Mouse (Mus musculus): ENCODE data around the gene Tbce. TPM values are rescaled to one million over a fixed set of nuclear protein-coding genes. Genes with fewer than 3 reads are reported as not detected.
"Not testable (repeated sequence)": the region's sequence is repeated elsewhere in the genome, so short reads cannot be mapped to it uniquely, and the experiment has no call there.

The Tbce gene
- polyA plus RNA-seq, 1 experiment from 2014 or later, result 62.7 TPM

DNA sequence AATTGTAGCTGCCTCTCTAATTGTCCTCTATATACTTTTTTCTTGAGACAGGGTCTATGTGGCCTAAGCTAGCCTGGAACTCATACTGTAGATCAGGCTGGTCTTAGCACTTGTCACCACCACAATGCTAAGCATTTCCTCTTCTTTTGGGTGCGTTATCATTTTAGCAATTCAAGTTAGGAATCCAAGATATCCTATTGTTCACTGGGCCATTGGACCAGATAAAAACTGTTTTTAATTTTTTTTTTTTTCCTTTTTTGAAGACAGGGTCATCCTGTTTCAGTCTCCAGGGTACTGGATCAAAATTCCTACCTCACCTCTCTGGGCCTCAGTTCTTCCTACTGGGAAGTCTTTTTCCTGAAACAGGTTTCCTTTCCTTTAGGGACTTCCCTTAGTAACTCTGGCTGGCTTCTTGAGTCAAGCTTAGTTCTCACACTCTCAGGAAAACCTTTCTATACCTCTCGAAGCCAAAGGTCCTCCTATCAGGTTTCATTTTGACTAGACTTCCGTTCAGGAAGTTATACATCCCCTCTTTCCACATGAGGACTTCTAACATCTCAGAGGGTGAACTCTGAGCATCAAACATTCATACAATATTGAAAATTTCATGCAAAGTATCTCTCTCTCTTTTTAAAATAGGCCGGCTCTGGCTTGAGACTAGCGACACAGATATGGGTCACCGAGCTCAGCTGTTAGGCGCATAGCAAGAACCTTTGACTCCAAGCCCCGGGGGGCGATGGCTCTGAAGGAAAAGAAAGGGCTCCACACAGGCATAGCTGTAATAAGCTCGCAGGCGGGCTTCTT is 23.0 kb upstream of the Tbce start:
- WGBS, result 7% methylated on average over 11 of the region's 11 CpGs
- Histone ChIP-seq H3K4me3 (peak overlapping the region; percentile 99), H3K9ac (peak overlapping the region; percentile 88), H3K9me3 (no peaks in the 10 kb centered on the region), H3K27ac (peak overlapping the region; percentile 94), H3K27me3 (no peaks in the 10 kb centered on the region), H3K4me1 (peaks cover 17% of the 10 kb centered on the region), H3K4me2 (peak overlapping the region; percentile 83), H3K36me3 (peaks cover 6% of the 10 kb centered on the region; the same call in 1 of the 2 replicates)
- ATAC-seq (ENCODE audit: insufficient number of reproducible peaks, insufficient read depth, low FRiP score, low TSS enrichment, low read depth), result no peak

DNA sequence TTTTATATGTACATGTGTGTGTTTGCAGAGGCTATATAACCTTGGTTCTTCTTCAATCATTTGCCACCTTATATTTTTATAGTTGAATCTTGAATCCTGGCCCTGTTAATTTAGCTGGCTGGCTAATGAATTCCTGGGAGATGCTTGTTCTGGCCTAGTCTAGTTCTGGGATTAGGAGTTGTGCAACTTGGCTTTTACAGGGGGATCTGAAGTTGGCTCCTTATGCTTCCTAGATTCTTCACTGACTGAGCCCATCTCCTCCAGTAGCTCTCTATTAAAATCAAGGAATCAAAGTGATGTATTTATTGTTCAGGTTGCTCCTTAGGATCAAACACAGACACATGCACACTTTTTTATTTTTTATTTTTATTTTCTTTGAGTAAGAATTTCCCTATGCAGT is 20.1 kb upstream of the Tbce start:
- ATAC-seq (ENCODE audit: insufficient number of reproducible peaks, insufficient read depth, low FRiP score, low TSS enrichment, low read depth), result no peak
- Histone ChIP-seq H3K27ac (no peak overlapping the region), H3K9ac (no peak overlapping the region), H3K36me3 (peaks cover 30% of the 10 kb centered on the region), H3K4me2 (no peak overlapping the region), H3K27me3 (no peaks in the 10 kb centered on the region), H3K4me3 (no peak overlapping the region), H3K9me3 (no peaks in the 10 kb centered on the region), H3K4me1 (peaks cover 13% of the 10 kb centered on the region)

DNA sequence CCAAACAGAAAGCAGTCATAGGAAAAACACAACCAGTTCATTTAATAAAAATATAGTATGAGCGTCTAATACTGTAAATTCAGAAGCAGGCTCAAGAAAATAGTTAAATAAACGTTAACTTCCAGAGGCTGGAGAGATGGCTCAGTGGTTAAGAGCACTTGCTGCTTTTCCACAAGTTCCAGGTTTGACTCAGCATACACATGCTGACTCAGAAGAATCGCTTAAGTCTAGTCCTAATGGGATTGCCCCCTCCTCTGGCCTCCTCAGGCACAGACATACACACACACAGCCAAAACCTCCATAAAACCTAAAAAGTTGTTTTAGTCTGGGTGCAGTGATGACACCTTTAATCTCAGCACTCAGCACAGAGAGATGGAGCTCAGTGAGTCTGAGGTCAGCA is 17.4 kb upstream of the Tbce start:
- no peak for ATAC-seq (ENCODE audit: insufficient number of reproducible peaks, insufficient read depth, low FRiP score, low TSS enrichment, low read depth)
- Histone ChIP-seq H3K9ac (no peak overlapping the region), H3K4me3 (no peak overlapping the region), H3K4me2 (no peak overlapping the region), H3K36me3 (peaks cover 57% of the 10 kb centered on the region), H3K9me3 (no peaks in the 10 kb centered on the region), H3K4me1 (peaks cover 7% of the 10 kb centered on the region), H3K27me3 (no peaks in the 10 kb centered on the region), H3K27ac (no peak overlapping the region)
- 92% methylated on average over 3 of the region's 3 CpGs for WGBS

DNA sequence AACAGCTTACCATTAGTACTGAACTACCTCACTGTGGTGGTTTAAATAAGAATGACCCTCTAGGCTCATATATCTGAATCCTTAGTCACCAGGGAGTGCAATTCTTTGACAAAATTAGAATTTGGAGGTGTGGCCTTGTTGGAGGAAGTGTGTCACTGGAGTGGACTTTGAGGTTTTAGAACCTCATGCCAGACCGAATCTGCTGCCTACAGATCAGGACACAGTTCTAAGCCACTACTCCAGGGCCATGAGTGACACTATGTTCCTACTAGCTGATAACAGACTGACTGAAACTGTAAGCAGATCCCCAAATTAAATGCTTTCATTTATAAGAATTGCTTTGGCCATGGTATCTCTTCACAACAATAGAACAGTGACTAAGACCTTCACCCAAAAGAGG is 10.4 kb upstream of the Tbce start:
- no peak overlapping the region for H3K27ac ChIP-seq
- no peak overlapping the region for H3K9ac ChIP-seq
- H3K4me2 ChIP-seq, result no peak overlapping the region
- no peaks in the 10 kb centered on the region for H3K27me3 ChIP-seq
- 90% methylated on average over 1 of the region's 1 CpGs for WGBS
- ATAC-seq (ENCODE audit: insufficient number of reproducible peaks, insufficient read depth, low FRiP score, low TSS enrichment, low read depth), result no peak
- no peaks in the 10 kb centered on the region for H3K4me1 ChIP-seq
- peaks cover 75% of the 10 kb centered on the region for H3K36me3 ChIP-seq
- H3K4me3 ChIP-seq, result no peak overlapping the region
- no peaks in the 10 kb centered on the region for H3K9me3 ChIP-seq

DNA sequence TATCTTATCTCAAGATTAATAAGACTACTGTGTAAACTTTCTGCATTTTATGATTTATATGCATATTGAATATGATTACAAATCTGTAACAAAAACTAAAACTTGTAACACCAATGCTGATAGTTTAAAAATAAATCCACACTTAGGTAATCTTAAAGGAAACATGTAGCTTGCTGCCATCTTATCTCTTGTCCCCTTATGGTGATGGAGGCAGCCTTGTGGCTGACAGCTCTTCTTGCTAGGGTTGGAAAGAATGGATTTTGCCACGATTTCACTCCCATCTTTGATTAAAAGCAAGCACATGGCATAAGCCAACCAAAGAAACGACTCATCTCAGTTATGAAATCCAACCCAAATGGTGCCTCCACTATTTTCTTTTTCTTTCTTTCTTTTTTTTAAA is 5.1 kb upstream of the Tbce start:
- H3K9ac ChIP-seq, result no peak overlapping the region
- no peak overlapping the region for H3K27ac ChIP-seq
- no peak for ATAC-seq (ENCODE audit: insufficient number of reproducible peaks, insufficient read depth, low FRiP score, low TSS enrichment, low read depth)
- 76% methylated on average over 2 of the region's 2 CpGs for WGBS
- no peak overlapping the region for H3K4me3 ChIP-seq
- peaks cover 30% of the 10 kb centered on the region for H3K36me3 ChIP-seq
- H3K4me2 ChIP-seq, result no peak overlapping the region
- H3K4me1 ChIP-seq, result peaks cover 7% of the 10 kb centered on the region
- H3K27me3 ChIP-seq, result no peaks in the 10 kb centered on the region
- no peaks in the 10 kb centered on the region for H3K9me3 ChIP-seq

DNA sequence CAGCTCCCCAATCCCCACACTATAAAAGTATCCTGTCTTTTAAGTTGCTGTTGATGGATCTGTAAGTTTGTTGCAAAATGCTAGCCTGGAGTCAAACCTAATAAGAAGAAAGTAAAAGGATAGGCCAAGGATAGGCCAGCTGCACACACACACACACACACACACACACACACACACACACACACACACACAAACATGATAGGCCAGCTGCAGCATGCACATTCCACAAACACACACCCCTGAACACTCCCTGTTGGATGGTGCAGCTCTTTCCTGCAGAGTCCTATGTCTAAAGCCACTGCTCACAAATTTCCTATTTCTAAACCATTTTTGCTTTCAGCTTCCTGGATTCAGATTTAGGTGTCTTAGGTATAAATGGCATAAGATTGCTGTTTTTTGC is 4.4 kb upstream of the Tbce start:
- H3K9me3 ChIP-seq, result no peaks in the 10 kb centered on the region
- H3K27me3 ChIP-seq, result no peaks in the 10 kb centered on the region
- peaks cover 7% of the 10 kb centered on the region for H3K4me1 ChIP-seq
- no peak overlapping the region for H3K27ac ChIP-seq
- H3K9ac ChIP-seq, result no peak overlapping the region
- H3K36me3 ChIP-seq, result peaks cover 24% of the 10 kb centered on the region
- ATAC-seq (ENCODE audit: insufficient number of reproducible peaks, insufficient read depth, low FRiP score, low TSS enrichment, low read depth), result no peak
- H3K4me2 ChIP-seq, result no peak overlapping the region
- no peak overlapping the region for H3K4me3 ChIP-seq

DNA sequence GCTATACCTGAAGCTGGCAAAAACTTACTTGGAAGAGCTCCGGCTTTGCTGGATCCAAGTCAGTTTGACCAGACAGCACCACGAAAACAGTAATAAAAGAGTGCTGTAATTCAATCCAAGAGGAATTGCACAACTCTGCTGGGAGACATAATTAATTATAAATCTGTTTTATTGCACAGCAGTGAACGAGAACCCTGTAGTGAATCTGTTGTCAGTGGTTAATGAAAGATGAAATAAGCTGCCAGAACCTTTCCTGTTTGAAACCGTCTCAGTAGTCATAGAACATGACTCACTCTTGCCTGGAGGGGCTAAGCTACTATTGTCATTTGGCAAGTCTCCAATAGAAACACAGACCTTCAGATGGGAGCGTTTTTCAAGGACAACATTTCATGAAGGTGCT is 748 bp upstream of the Tbce start:
- ATAC-seq (ENCODE audit: insufficient number of reproducible peaks, insufficient read depth, low FRiP score, low TSS enrichment, low read depth), result no peak
- Histone ChIP-seq H3K27me3 (no peaks in the 10 kb centered on the region), H3K9ac (peak overlapping the region; percentile 89), H3K36me3 (no peaks in the 10 kb centered on the region), H3K4me1 (peaks cover 15% of the 10 kb centered on the region), H3K4me3 (peak overlapping the region; percentile 69), H3K4me2 (peak overlapping the region; percentile 84), H3K9me3 (no peaks in the 10 kb centered on the region), H3K27ac (peak overlapping the region; percentile 98)
- 47% methylated on average over 5 of the region's 5 CpGs for WGBS

DNA sequence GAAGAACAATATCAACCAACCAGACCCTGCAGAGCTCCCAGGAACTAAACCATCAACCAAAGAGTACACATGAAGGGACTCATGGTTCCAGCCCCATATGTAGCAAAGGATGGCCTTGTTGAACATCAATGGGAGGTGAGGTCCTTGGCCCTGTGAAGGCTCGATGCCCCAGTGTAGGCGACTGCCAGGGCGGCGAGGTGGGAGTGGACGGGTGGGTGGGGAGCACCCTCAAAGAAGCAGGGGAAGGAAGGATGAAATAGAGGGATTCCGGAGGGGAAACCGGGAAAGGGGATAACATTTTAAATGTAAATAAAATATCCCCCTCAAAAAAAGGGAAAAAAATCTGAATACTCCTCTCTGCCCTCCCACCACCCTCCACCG is 537 bp downstream of the Tbce start:
- H3K4me2 ChIP-seq, result peak overlapping the region; percentile 84
- H3K4me1 ChIP-seq, result peaks cover 15% of the 10 kb centered on the region
- peak overlapping the region; percentile 98; the same call in 1 of the 2 replicates for H3K27ac ChIP-seq
- no peaks in the 10 kb centered on the region for H3K9me3 ChIP-seq
- H3K36me3 ChIP-seq, result no peaks in the 10 kb centered on the region
- 3% methylated on average over 8 of the region's 8 CpGs for WGBS
- peak overlapping the region; percentile 69 for H3K4me3 ChIP-seq
- peak overlapping the region; percentile 89 for H3K9ac ChIP-seq
- 0 out of 2 replicates have a peak, but pooled peaks have one; percentile 23 for ATAC-seq (ENCODE audit: insufficient number of reproducible peaks, insufficient read depth, low FRiP score, low TSS enrichment, low read depth)
- H3K27me3 ChIP-seq, result no peaks in the 10 kb centered on the region

DNA sequence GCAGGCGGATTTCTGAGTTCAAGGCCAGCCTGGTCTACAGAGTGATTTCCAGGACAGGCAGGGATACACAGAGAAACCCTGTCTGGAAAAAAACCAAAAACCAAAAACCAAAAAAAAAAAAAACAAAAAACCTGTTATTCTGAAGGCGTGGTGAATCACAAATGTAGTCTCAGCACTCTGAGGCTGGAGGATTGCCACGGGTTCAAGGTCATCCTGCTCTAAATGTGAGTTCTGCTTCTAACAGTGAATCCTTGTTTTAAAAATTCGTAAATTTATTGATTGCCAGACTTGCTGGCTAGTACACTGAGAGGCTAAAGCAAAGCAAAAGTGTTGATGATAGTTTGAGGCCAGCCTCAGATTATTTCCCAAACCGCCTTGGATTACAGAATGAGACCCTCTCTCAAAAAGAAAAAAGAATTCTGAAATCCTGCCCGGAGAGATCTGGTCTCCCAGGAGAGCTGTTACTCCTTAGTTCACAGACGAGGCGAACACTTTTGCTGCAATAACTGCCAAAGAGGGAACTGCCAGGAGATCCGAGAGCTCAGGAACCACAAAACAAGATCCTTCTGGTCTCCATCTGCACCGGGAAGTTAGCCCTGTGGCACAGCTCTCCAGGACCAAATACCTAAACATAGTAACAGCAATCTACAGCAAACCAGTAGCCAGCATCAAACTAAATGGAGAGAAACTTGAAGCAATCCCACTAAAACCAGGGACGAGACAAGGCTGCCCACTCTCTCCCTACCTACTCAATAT is 3.4 kb downstream of the Tbce start:
- ATAC-seq (ENCODE audit: insufficient number of reproducible peaks, insufficient read depth, low FRiP score, low TSS enrichment, low read depth), result no peak
- Histone ChIP-seq H3K27me3 (no peaks in the 10 kb centered on the region), H3K4me2 (no peak overlapping the region), H3K9ac (no peak overlapping the region), H3K27ac (no peak overlapping the region), H3K4me1 (peaks cover 15% of the 10 kb centered on the region), H3K4me3 (no peak overlapping the region), H3K9me3 (no peaks in the 10 kb centered on the region), H3K36me3 (0 out of 2 replicates have a peak, but pooled peaks cover 6% of the 10 kb centered on the region)
- WGBS, result 92% methylated on average over 11 of the region's 11 CpGs

DNA sequence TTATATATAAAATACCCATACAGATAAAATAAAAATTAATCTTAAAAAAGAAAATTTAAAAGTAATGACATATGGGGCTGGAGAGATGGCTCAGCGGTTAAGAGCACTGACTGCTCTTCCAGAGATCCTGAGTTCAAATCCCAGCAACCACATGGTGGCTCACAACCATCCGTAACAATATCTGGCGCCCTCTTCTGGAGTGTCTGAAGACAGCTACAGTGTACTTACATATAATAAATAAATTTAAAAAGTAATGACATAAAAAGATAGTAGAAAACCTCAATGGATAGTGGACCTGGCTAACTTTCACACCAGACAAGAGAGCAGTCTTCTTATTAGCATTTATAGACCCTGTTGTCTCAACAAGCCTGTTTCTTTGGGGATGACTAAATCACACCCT is 4.1 kb downstream of the Tbce start:
- H3K36me3 ChIP-seq; H3K27me3 ChIP-seq; H3K9me3 ChIP-seq; H3K4me3 ChIP-seq; H3K4me2 ChIP-seq; H3K27ac ChIP-seq; ATAC-seq (ENCODE audit: insufficient number of reproducible peaks, insufficient read depth, low FRiP score, low TSS enrichment, low read depth); H3K9ac ChIP-seq: not testable (repeated sequence)
- peaks cover 12% of the 10 kb centered on the region for H3K4me1 ChIP-seq
- 94% methylated on average over 3 of the region's 3 CpGs for WGBS

DNA sequence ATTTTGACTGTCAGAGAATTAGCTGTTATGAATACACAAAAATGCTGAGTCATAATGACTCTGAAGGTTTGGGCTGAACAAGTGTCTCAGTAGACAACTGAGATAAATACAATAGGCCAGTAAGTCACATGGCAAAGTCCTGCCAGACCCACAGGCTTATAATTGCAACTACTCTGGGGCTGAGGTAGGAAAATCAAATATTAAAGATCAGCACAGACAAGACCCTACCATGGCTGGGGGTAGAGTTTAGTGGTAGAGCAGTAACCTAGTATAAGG is 5.4 kb downstream of the Tbce start:
- H3K9me3 ChIP-seq, result no peaks in the 10 kb centered on the region
- H3K9ac ChIP-seq, result no peak overlapping the region
- H3K27me3 ChIP-seq, result no peaks in the 10 kb centered on the region
- no peak overlapping the region for H3K4me3 ChIP-seq
- H3K4me2 ChIP-seq, result no peak overlapping the region
- no peak for ATAC-seq (ENCODE audit: insufficient number of reproducible peaks, insufficient read depth, low FRiP score, low TSS enrichment, low read depth)
- H3K27ac ChIP-seq, result no peak overlapping the region
- H3K4me1 ChIP-seq, result peaks cover 8% of the 10 kb centered on the region
- peaks cover 11% of the 10 kb centered on the region for H3K36me3 ChIP-seq

DNA sequence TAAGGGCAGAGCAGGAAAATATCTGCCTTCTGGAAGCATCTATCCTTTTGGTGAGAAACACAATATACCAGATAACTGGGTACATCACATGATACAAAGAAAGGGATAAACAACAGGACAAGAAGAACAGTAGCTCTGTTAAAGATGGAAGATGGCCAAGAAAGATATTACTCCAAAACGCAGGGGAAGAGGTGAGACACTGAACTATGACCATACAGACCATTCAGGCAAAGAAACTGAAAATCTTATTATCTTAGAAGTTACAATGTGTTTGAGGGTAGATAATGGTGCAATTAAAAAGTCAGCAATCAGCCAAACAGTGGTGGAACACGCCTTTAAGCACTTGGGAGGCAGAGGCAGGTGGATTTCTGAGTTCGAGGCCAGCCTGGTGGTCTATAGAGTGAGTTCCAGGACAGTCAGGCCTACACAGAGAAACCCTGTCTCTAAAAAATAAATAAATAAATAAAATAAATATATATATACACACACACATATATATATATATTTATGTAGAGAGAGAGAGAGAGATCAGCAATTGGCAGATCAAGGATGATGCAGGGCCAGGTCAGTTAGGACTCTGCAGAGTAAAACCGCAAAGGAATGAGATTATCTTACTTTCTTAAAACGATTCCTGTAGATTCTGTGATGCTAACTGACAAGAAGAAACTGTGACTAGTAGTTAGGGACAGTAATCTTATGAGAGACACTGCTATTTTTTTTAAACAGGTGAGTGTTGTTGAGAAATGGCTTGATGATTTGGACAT is 5.9 kb downstream of the Tbce start:
- 87% methylated on average over 5 of the region's 5 CpGs for WGBS

More for the DNA sequence above, 5.9 kb downstream of the Tbce start:
- Histone ChIP-seq H3K4me1 (peaks cover 4% of the 10 kb centered on the region), H3K27me3 (no peaks in the 10 kb centered on the region), H3K36me3 (peaks cover 14% of the 10 kb centered on the region), H3K4me2 (no peak overlapping the region), H3K4me3 (no peak overlapping the region), H3K27ac (no peak overlapping the region), H3K9me3 (no peaks in the 10 kb centered on the region), H3K9ac (no peak overlapping the region)
- ATAC-seq (ENCODE audit: insufficient number of reproducible peaks, insufficient read depth, low FRiP score, low TSS enrichment, low read depth), result no peak
